Mouse (Mus musculus) regulatory T cell (primary cell): ENCODE data around the gene Olfr1471.
"Not testable (repeated sequence)": the region's sequence is repeated elsewhere in the genome, so short reads cannot be mapped to it uniquely, and the experiment has no call there.

Source experiments
- in situ Hi-C: fragments of 300-600 bp; cut with MboI, MseI; formaldehyde crosslinking; loops from one replicate; pipeline ENCODE4 v1.15.1; 2025; ENCODE audit warnings: high pct_unique_total_duplicates

Gene Olfr1471

GRCm38 (mm10) chr19:13443109-13443508 is at the start of gene Olfr1471:
Olfr1471 (plus strand) TSS chr19:13443409.
- in situ Hi-C loops, result not testable (repeated sequence)

- in situ Hi-C loops, result loop anchor here (25.0 kb wide), 1 partner anchor 1020 kb away; the partner anchor contains the start of gene Olfr1440
Measured at GRCm38 (mm10) chr19:13407549-13407948, 35.7 kb upstream of the Olfr1471 start, which contains the start of gene Olfr1469. Olfr1469 (plus strand) TSS chr19:13407849.

- in situ Hi-C loops, result no loop called here
Measured at GRCm38 (mm10) chr19:13455986-13456385, 12.8 kb downstream of the Olfr1471 start, which contains the start of gene Olfr1472. Olfr1472 (minus strand) TSS chr19:13456086.

- in situ Hi-C loops, result loop anchor here (10.0 kb wide), 1 partner anchor 946 kb away; no protein-coding TSS in a partner anchor
Measured at GRCm38 (mm10) chr19:13469265-13469664, 26.1 kb downstream of the Olfr1471 start, which contains the start of gene Olfr1474. Olfr1474 (plus strand) TSS chr19:13469565.

GRCm38 (mm10) chr19:13480096-13480495 is 36.9 kb downstream of the Olfr1471 start, which contains the start of gene Olfr1475:
Olfr1475 (minus strand) TSS chr19:13480196.
- in situ Hi-C loops, result no loop called here

GRCm38 (mm10) chr19:13500246-13500645 is 57.0 kb downstream of the Olfr1471 start, which contains the start of gene Olfr1477:
Olfr1477 (plus strand) TSS chr19:13500546.
- in situ Hi-C loops, result no loop called here
